Mouse (Mus musculus) urinary bladder, postnatal 4 days (tissue): ENCODE data around the gene Mbnl2.

Experiments used
- DNase-seq, 2 experiments: peaks; one replicate each; pipeline ENCODE4 v3.0.0; 2021 to 2022; ENCODE audit warnings: low spot score in 2 of 2

Mbnl2 gene

DNA sequence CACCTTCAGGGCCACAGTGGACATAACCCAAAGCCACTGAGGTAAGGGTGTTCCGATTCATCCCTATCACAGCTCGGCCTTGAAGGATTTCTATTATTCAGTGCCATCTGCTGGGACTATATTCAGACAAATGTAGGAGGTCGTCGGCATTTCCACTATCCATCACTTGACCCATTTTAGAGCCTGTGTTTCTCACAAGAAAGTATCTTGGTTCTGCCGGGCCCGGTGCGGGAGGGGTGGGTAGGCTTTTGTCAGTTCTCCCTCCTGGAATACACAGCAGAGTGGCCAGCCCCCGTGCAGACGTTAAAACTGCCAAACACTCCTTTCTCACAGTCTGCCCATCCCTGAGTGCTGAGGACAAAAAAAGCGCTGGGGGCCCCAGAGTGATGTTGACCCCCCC, 134.4 kb downstream of the Mbnl2 start:
- DNase-seq, result no peak

- DNase-seq, result no peak
These were observed 141.4 kb downstream of the Mbnl2 start for GRCm38 (mm10) chr14:120416886-120417285.

- DNase-seq, result no peak
These were observed 143.5 kb downstream of the Mbnl2 start for GRCm38 (mm10) chr14:120418964-120419363.

GRCm38 (mm10) chr14:120428497-120428896, 153.0 kb downstream of the Mbnl2 start:
- no peak for DNase-seq

GRCm38 (mm10) chr14:120432773-120433172, 157.3 kb downstream of the Mbnl2 start:
- no peak for DNase-seq

DNA sequence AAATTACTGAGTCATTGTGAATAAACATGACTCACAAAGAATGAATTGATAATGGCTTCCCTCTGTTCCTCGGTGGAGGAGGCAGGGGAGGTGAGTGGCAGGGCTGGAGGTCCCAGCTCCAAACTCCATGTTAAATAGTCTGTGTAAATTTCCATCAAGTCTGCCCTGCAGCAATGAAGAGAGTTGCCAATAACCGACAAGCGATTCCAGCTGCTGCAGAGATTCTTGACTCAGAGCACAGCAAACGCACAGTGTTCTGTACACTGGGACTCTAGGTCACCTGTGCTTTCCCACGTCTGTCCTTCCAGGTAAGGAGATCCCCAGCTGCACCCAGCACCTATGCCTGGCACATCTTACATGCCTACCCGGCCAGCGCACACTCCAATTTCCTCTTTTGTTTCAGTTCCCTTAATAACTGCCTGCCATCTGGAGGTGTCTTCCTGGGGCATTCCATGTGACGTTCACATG, 158.5 kb downstream of the Mbnl2 start:
- no peak for DNase-seq

GRCm38 (mm10) chr14:120434831-120435230, 159.4 kb downstream of the Mbnl2 start:
- DNase-seq, result no peak

- no peak for DNase-seq
These were observed 165.2 kb downstream of the Mbnl2 start for GRCm38 (mm10) chr14:120440716-120441115.

GRCm38 (mm10) chr14:120441256-120441655, 165.8 kb downstream of the Mbnl2 start:
- no peak for DNase-seq

- no peak for DNase-seq
These were observed 166.4 kb downstream of the Mbnl2 start for GRCm38 (mm10) chr14:120441836-120442235.

DNA sequence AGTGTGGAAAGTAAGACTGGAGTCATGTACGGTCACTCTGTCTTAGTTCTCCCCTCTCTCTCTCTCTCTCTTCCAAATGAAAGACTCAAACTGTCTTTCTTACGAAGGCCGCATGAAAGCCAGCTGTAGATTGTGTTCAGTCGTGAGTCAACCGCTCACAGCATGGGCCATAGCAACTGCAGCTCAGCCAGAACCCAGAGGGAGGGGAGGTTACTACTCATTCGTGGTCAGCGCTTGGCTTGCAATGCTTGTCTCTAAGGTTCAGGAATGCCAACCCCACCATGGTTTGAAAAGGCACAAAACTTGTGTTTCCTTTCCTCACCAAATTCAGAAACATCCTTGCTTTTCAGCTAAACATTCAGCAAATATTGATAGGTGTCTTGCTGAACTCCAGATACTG, 178.8 kb downstream of the Mbnl2 start:
- no peak for DNase-seq

GRCm38 (mm10) chr14:120463938-120464727, 188.7 kb downstream of the Mbnl2 start:
- DNase-seq, result no peak

DNA sequence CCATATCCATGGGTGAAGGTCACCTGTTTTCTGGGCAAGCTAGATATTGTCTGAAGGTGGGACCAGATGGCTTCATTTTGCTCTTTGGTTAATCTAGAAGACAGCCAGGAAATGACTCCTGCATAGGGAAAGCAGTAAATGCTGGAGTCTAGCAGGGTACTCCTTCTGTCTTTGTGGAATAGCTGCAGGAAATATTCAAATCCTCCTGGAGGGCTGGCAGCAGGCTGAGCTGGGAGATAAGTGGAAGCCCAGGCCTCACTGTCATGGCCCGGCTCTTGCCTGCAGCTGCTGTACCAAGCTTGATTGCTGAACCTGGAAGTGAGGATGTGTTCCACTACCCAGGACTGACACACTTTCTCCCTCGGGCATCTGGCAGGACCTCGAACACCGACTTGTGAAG, 191.3 kb downstream of the Mbnl2 start:
- no peak for DNase-seq

DNA sequence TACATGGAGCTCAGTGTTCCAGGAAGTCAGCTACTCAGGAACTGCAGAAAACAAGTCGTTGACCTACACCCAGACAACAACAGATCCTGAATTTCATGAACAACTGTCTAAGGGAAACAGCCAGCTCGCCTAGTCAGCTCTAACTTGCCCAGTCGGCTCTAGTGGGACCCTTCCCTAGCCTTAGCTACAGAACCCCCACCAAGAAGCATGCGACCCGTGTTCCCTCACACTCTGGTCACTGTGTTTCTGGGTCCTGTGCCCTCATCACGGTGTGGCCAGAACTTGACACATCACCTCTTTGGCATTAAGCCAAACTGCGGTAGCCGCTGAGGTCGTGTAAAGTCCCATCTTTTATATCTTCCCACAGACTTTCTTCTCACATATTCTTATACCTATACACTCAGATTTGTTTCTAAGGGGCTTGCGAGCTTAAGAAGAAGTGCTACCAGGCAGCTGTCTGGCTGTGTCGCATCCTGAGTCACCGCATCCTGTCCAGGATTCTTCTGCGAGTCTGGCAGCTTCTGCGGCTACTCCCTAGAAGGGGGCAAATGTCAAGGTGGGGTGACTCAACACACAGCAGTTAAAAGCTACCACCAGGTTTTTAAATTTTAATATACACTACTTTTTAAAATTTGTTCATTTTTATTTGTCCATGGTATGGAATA, 193.8 kb downstream of the Mbnl2 start:
- no peak for DNase-seq

DNA sequence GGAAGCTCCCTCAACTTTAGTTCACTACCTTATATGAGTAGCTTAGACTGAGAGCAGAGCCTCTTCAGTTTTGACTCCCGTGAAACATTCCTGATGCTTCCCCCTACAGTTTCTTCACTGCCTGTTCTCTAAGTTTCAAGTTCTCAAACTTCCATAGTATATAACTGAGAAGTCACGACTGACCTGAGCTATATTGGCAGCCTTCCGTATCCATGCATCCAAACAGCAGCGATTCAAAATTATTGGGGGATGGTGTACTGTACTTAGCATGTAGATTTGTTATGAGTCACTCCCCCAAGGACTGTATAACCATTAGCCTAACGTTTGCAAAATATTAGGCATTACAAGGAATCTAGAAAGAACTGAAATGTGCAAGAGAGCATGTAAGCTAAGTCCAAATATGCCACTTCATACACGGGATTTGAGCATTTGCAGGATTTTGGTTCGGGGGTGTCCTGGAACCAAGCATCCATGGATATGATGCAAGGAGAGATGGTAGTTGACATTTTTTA, 200.8 kb downstream of the Mbnl2 start:
- DNase-seq, result no peak

DNA sequence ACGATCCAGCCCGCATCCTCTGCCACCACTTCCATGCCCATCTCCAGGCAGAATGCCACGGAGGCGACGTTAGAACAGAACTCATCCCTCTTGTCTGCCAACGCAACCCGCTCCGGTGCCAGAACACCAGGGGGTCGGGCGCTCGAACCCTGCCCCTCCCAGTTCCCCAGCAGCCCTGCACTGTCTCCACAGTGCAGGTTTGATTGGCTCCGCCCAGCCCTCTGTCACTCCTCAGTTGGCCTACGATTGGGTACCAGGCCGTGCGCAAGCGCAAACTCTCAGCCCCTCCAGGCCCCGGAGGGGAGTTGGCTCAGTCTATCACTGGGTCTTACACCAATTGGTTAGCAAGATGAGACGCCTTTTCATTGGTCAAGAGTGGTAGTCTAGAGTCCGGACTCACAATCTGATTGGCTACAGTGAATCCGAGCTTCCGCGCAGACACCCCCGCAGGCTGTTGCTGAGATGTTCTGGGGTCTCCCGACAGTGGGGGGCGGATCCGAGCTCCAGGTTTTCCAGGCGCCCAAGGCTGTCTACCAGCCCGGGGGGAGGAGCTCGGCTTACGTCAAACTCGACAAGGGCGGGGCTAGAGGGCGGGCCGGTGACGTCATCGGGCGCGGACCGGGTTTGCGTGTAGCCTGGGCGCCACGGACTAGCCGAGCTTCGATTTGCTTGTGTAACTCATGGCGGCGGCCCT, 202.0 kb downstream of the Mbnl2 start:
- peak; percentile 98 to 99 for DNase-seq

GRCm38 (mm10) chr14:120477982-120478568, 202.6 kb downstream of the Mbnl2 start, which contains the start of gene Rap2a:
TSS of gene Rap2a (plus strand) at chr14:120478444.
- peak; percentile 96 to 97 for DNase-seq

GRCm38 (mm10) chr14:120478641-120479341, 203.3 kb downstream of the Mbnl2 start:
- peak; percentile 33 to 60 for DNase-seq

GRCm38 (mm10) chr14:120480341-120480900, 205.0 kb downstream of the Mbnl2 start:
- no peak for DNase-seq

DNA sequence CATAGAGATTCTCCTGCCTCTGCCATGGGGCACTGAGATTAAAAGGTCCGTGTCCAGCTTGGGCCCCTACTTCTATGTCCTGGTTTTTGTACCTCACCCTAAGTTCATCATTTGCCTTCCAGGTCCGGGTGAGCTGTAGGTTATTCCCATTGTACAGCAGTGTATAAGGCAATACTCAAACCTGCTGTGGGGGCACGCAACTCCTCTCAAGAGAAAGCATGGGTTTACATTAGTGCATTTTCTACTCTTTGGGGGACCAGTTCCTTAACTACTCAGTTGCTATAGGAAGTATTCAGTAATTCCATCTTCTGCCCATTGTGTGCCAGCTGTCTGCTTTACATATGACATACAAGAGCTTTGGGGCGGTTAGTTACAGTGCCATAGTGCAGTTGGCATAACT, 205.5 kb downstream of the Mbnl2 start:
- DNase-seq, result no peak
